Mouse (Mus musculus) thymus, postnatal 0 days (tissue): ENCODE measurements around the gene 1700022I11Rik. TPM values are rescaled to one million over a fixed set of nuclear protein-coding genes. Genes with fewer than 3 reads are reported as not detected.

Experiments used
- DNase-seq: peaks from one replicate; pipeline ENCODE4 v3.0.0-alpha.2; 2015; ENCODE audit warnings: low spot score
- polyA plus RNA-seq: library from polyadenylated mRNA; unstranded; fragments of >200 nt; fragmentation: Nextera tagmentation; extraction: Ambion mirVana; gene quantifications from 2 replicates; pipeline ENCODE4 v1.2.1, GENCODE M21; 2015

Gene 1700022I11Rik
- polyA plus RNA-seq, 1 experiment from 2014 or later, result 0.38 TPM

GRCm38 (mm10) chr4:43000141-43000986 lies 31.0 kb downstream of the 1700022I11Rik start, which contains the start of gene Vcp:
Vcp (minus strand) TSS chr4:43000507.
- DNase-seq, result peak; percentile 99

GRCm38 (mm10) chr4:43001272-43001671 lies 31.9 kb downstream of the 1700022I11Rik start:
- no peak for DNase-seq

GRCm38 (mm10) chr4:43002756-43003439 lies 33.5 kb downstream of the 1700022I11Rik start:
- no peak for DNase-seq

- DNase-seq, result no peak
These were observed 35.5 kb downstream of the 1700022I11Rik start for GRCm38 (mm10) chr4:43004951-43005350.

GRCm38 (mm10) chr4:43005765-43006164 lies 36.4 kb downstream of the 1700022I11Rik start:
- peak; percentile 69 for DNase-seq

GRCm38 (mm10) chr4:43010161-43011038 lies 41.0 kb downstream of the 1700022I11Rik start, which contains the start of gene Fancg:
Fancg (minus strand) TSS chr4:43010506.
- peak; percentile 75 for DNase-seq

- DNase-seq, result no peak
These were observed 42.7 kb downstream of the 1700022I11Rik start for GRCm38 (mm10) chr4:43012091-43012490.

- DNase-seq, result no peak
These were observed 48.8 kb downstream of the 1700022I11Rik start for GRCm38 (mm10) chr4:43018156-43018555.

- DNase-seq, result no peak
These were observed 49.8 kb downstream of the 1700022I11Rik start for GRCm38 (mm10) chr4:43019176-43019575.

- DNase-seq, result no peak
These were observed 50.4 kb downstream of the 1700022I11Rik start for GRCm38 (mm10) chr4:43019641-43020465.

GRCm38 (mm10) chr4:43020876-43021275 lies 51.5 kb downstream of the 1700022I11Rik start:
- no peak for DNase-seq

- no peak for DNase-seq
These were observed 51.9 kb downstream of the 1700022I11Rik start for GRCm38 (mm10) chr4:43021341-43021740.

- no peak for DNase-seq
These were observed 55.3 kb downstream of the 1700022I11Rik start for GRCm38 (mm10) chr4:43024673-43025072.

GRCm38 (mm10) chr4:43025084-43025960 lies 55.9 kb downstream of the 1700022I11Rik start, which contains the start of gene Pigo:
Pigo (minus strand) TSS chr4:43025819.
- peak; percentile 93 for DNase-seq

GRCm38 (mm10) chr4:43029121-43029520 lies 59.7 kb downstream of the 1700022I11Rik start:
- no peak for DNase-seq

GRCm38 (mm10) chr4:43029749-43030148 lies 60.3 kb downstream of the 1700022I11Rik start:
- DNase-seq, result no peak

- no peak for DNase-seq
These were observed 60.9 kb downstream of the 1700022I11Rik start for GRCm38 (mm10) chr4:43030352-43030751.

- no peak for DNase-seq
These were observed 61.4 kb downstream of the 1700022I11Rik start for GRCm38 (mm10) chr4:43030780-43031230.
